Mouse (Mus musculus): ENCODE measurements around the gene Gtsf1.

The Gtsf1 gene

DNA sequence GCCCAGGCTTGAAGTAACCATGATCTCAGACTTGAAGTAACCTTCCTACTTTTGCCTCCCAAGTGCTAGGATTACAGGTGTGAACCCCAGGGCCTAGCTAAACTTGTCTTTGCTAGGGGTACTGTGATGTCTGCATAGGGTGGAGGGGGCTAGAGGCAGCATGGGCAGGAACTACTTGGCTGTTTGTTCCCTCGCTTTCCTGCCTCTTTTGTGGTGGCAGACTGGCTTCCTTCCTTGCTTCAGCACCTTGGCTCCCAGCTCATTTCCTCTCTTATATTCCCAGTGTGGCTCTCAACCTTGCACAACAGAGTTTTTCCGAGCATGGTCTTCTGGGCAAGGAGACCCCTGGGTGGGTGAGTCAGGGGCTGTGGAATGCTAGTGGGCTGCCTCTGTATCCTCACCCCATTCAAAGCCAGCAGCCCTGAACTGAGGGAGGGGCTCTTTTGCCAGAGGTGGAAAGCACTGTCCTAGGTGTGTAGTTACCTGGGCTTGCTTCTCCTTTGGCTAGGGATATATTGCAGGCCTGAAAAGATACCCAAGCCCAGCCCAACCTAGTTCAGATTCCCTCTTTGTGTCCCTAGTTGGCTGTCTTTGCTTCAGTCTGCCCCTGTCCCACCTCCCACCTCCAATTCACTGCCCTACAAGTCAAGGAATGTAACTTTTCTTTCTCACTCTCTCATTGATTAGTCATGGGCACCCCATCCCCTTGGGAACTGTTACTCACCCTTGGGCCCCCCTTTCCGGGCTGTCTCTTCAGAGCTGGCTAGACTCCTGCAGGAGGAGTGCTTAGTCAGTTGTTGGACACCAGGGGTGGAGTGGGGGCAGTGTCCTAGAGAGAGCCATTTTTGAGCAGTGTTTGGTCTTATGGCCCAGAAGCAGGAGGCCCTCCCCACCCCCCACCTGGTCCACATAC lies 52.3 kb downstream of the Gtsf1 start:
- DNase-seq (ENCODE audit: low read depth) = no peak

DNA sequence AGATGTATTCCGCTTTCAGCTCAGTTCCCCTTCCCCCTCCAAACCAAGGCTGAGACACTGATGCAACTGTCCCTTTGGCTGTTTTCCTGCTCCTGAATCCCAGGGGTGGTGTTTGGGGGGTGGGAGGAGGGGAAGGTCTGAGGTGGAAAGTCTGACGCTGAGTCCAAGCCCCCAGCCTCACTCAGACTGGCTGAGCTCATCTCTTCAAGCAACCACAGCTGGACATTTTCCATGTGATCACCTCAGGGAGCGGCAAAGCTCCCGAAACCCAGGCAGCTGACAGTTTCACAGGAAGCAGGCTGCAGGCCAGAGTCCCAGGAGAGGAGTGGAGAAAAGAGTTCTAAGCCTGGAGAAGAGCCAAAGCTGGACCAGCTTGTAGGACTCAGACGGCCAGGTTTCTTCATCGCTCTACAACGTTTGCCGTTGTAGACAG lies 53.4 kb downstream of the Gtsf1 start:
- no peak for DNase-seq (ENCODE audit: low read depth)

DNA sequence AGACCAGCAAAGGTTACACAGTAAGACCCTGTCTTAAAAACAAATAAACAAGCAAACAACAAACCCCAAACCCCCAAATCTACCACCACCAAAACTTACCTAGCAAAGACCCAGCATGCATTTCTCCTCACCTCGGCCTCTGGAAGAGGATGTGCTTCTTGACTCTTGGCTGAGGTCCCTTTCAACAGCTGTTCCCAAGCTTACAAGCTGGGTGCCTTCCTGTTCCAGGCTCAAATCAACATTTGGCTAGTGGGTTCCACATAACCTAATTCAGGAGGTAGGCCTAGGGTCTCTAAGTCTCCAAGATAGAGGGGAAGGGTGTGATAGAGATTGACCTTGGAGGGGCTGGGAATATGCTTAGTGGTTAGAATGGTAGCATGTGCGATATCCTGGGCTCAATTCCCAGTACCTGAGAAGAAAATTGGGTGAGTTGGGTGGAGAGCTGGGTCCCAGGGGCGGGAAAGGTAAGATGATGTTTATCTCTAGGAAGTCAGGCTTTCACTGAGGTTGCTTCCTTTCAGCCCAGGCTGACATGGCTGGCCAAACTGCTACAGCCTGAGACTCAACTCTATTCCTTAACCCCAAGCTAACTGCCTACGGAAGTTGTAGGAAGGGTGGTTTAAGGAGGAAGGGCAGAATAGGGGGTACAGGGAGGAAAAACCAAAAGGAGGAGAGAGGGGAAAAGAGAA lies 55.0 kb downstream of the Gtsf1 start:
- DNase-seq (ENCODE audit: low read depth) = no peak

DNA sequence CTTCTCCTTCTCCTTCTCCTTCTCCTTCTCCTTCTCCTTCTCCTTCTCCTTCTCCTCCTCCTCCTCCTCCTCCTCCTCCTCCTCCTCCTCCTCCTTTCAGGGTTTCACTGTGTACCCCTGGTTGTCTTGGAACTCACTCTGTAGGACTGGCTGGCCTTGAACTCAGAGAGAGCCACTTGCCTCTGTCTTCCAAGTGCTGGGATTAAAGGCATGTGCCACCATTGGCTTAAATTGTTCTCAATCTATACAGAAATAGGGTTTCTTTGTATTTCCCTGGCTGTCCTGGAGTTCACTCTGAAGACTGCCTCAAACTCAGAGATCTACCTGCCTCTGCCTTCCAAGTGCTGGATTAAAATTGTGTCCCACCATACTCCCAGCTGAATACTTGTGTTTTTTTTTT lies 57.8 kb downstream of the Gtsf1 start:
- no peak for DNase-seq (ENCODE audit: low read depth)

DNA sequence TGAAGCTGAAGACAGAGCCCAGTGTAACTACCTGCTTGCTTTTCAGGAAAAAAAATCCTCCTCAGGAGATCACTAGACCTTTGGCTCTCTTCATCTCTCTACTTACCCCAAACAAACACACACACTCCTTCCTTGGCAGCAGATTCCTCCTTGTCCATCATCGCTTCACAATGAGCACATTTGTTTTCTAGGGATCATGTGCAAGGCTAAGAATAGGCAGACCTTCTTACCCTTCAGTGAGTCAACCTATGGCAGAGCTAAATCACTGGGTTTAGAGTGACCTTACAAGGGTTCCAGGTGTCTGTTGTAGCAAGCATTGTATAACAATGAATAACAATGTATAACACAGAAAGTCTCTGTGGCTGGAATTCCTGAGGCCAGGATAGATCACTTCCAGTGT lies 58.5 kb downstream of the Gtsf1 start:
- no peak for DNase-seq (ENCODE audit: low read depth)

DNA sequence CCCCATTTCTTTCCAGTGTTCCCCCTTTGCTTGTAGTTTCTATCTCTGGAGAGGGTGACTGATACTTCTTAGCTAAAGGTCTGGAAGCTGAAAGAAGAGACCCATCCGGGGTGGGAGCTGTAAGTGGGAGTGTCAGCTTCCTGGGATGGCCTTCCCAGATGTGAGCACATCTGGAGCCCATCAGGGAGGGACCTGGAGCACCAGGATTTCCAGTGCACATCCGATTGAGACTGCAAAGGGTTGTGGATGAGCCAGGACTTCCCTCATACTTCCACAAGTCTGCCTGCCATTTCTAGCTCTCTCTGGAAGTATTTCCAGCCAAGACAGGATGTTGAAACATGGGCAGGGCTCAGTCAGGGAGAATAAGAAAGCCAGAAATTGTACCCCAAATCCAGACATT lies 59.1 kb downstream of the Gtsf1 start:
- no peak for DNase-seq (ENCODE audit: low read depth)

DNA sequence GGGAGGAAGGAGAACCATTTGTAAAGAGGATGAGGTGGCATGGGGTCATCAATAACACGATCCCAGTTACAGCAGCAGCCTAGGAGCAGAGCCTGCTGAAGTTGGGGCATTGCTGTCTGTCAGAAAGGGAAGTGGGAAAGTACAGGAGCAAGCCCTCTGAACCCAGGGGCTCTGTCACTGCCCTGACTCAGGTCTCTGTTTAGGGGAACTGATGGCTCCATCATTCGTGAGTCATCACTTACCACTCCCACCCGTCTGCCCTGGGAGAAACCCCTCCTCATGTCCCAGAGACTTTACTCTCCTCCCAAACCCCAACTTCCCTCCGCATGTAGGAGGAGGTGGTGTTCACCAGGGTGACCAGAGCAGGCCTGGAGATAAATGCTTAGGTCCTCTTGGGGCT lies 59.8 kb downstream of the Gtsf1 start:
- DNase-seq (ENCODE audit: low read depth) = no peak

DNA sequence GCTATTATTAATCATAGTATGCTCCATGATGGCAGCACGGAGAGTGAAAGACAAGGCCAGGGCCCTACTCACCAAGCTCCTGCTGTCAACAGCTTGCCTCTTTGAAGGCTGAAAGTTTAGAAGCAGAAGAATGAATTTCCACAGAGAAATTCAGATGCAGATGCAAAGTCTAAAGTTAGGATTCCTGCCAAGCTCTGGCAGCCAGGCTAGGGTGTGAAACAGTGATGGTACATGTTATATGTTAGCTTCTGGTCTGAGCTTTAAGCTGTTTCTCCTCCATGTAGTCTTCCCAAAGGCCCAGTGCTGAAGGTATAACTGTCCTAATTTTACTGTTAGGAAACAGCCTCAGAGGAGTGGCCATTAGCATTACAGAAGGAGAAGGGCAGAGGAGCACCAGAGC lies 61.1 kb downstream of the Gtsf1 start:
- no peak for DNase-seq (ENCODE audit: low read depth)

DNA sequence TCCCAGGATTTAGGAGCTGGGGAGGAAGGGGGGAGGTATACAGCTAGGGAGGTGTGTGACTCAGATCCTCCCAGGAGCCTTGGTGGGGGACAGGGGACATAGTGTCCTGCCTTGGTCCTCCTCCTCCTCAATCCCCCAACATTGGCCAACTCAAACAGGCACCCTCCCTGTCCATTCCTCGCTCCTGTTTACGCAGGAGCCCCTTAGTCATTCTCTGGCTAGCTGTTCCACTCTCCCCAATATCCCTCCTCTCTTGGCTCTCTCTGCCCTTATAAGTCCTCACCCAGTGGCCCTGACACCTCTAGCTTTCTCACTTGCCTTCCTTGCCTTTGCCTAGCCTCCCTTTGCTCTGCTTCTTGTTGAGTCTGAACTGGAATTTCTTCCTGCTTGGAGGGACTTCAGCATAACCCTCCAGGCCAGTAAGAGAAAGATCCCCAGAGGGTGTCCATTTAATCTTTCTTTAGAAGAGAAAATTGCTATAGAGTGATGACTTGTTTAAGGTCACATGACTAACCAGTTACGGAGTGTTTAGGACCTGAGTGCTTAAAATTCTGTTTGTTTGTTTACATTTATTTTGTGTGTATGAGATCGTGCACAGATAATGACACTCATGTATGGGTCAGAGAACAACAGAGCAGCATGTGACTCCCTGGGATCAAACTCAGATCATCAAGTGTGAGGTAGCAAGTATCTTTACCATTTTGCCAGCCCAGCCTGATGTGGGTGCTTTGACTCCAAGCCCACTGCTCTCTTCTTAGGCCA lies 61.9 kb downstream of the Gtsf1 start:
- DNase-seq (ENCODE audit: low read depth) = no peak

DNA sequence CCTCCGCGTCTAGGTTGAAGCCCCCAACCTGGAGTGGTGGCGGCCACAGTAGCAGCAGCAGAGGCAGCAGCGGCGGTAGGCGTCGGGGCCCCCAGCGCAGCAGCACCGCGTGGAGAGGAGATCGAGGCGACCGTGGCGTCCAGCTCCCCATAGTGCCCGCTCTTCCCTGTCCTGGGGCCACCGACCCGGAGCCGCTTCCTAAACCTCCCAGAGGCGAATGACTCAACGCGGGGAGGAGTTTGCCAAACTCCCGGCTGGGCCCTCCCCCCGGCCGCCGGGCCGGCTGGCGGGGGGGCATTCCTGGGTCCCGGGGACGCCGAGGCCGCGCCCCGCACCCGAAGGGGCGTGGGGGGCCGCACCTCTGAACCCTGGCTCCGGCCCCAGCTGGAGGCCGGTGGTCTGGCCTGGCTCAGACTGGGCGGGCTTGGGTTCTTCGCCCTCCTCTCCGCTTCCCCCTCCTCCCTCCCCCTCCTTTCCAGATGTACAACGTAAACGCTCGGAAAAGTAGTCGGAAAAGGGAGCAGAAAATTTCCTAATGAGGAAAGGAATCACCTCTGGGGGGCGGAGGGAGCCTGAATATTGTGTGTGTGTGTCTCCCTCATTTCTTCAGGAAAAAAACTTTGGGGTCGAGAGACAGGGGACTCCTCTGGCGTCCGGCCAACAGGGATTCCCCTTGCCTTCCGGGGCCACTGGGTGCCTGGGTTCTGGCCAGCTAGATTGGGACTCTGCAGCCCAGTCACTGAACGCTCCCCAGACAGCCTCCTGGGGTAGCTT lies 63.7 kb downstream of the Gtsf1 start, which contains the start of gene Itga5:
Gene Itga5 (minus strand): TSS at position 388 of the 774 bp plus-strand sequence.
- DNase-seq (ENCODE audit: low read depth) = no peak

DNA sequence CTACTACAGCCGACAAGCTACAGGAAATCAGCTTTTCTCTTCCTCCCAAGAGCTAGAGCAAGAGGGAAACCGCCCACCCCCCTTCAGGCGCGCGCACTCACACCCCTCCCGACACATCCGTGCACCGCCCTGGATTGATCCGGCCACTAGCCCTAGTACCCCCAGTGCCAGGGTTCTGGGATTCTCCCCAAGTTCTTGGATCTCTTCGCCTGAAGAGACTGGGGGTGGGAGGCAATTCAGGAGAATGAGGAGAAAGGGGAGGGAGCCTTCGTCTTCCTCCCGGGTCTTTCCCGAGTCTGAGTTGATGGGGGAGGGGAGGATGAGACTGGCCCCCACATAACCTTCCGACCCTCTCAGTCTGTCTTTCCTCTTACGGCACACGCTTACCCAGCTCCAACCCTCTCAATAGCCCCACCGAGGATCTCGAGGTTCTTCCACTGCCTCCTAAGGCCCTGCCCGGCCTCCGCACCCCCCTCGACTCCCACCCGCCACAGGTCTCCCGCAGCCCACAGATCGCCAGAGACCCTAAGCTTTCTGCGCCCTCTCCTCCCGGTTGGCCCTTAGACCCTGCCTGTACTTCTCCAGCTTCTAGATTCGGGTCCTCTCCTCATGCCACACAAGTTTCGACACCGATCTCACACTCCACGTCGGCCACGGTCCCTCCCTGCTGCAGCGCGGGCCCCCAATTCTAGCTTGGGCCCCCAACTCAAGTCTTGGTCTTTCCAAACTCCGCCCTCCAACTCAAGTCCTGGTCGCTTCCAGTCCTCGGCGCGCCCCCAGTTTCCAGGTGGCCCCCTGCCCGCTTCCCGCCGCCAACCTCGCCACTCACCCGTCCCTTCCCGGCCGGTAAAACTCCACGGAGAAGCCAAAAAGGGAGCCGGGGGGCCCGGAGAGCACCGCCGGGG lies 64.5 kb downstream of the Gtsf1 start:
- DNase-seq (ENCODE audit: low read depth) = no peak

DNA sequence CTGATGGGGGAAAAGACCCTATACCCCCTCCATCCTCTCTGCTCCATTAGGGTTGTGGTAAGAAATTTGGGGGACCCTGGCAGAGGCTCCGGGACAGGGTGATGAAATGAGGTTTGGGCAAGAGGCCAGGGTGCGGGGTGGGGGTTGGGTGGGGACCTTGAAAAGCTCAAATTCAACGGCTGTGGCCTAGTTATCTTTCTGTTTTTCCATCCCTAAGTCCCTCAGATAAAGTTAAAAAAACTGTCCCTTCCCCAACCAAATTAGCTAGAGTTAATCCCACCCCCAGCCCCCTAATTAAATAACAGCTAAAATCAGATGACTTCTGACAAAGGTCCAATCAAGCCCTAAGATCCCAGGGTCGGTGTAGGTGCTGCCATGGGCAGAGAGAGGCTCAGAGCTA lies 65.5 kb downstream of the Gtsf1 start:
- no peak for DNase-seq (ENCODE audit: low read depth)

DNA sequence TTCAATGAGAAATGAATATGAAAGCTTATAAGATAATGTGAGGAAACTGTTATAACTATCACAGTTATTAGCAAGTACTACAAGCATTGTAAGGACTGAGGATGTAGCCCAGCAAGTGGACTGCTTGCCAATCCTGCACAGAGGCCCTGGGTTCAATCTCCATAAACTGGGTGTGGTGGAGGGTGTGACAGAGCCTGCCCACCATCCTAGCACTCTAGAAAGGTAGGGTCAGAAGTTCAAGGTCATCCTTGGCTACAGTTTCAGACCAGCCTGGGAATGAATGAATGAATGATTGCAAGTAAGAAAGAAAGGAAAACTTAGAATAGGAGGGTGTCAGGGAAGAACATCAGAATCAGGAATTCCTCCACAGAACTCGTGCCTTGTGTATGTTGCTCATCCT lies 66.5 kb downstream of the Gtsf1 start:
- no peak for DNase-seq (ENCODE audit: low read depth)

DNA sequence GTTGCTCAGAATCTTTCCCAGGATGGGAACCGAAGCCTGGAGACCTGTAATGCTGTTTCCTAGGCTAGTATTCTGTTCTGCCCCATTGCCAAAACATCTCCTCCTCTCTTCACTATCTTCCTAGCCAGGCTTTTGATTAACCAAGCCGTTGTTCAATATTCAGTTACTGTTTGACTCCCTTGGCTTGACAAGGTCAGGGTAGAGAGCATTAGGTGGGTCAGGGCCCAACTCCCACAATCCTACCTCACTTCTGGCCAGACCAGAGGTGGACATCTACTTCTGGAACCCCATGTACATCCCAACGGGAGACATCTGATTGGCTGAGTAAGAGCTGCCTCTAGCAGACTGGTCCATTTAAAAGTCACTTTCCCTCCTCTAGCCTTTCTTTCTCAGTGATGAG lies 67.3 kb downstream of the Gtsf1 start:
- DNase-seq (ENCODE audit: low read depth) = no peak

DNA sequence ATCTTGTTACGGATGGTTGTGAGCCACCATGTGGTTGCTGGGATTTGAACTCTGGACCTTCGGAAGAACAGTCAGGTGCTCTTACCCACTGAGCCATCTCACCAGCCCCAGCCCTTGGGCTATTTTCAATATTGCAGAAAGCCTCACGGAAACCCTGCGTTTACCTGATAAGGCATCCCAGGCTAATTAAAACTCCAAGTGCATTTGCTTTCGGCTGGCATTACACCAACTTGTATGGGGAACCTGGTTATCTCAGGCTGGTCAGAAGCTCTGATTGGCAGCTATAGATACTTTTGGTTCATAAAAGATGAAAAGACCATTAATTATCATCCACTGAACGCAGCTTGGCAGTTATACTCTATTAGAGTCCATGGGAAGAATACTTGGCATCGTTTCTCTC lies 67.9 kb downstream of the Gtsf1 start:
- no peak for DNase-seq (ENCODE audit: low read depth)

DNA sequence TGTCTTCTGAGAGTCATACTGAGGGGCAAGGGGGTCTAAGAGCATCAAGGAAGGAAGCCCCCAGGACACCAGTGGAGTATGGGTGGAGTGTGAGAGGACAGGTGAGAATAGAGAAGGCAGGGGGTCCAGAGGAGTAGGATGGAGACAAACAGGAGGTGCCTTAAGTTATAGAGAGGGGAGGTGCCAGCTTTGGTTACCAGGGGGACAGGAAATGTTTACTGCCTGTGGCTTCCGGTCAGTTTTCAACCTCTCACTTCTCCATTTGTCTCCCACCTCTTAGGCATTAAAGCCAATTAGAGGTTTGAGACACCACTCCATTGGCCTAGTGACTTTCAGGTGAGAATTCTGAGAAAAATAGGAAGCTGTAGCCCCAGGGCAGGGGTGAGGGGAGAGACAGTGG lies 69.0 kb downstream of the Gtsf1 start:
- no peak for DNase-seq (ENCODE audit: low read depth)

DNA sequence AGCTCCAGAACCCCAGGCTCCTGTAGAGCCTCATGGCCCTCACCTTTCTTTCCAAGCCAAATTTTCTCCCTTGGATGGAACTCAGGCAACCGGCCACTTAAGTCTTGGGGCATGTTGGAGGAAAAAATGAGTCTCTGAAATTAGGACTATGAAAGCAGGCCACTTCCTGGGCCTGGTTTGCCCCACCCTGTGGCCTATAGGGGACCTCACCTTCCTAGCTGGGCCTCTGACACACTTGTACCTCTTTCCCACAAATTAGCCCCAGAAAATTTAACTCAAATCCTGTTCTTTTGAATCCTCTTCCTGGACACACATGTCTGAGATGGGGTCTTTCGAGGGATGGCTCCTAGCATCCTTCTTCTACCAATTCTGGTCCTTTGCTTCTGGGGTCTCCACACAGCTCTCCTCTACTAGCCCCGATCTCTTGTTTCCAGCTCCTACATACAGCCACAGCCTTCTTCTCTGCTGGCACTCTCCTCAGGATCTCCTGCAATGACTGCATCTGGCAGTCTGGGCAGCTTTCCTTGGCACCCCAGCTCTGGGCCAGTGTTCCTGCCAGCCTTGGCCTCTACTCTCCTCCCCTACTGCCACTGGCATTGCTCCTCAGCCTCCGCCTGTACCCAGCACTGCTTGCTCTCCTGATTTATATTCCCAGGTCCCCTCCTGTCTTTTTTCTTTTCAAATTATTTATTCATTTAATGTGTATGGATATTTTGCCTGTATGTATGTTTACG lies 70.2 kb downstream of the Gtsf1 start:
- no peak for DNase-seq (ENCODE audit: low read depth)

DNA sequence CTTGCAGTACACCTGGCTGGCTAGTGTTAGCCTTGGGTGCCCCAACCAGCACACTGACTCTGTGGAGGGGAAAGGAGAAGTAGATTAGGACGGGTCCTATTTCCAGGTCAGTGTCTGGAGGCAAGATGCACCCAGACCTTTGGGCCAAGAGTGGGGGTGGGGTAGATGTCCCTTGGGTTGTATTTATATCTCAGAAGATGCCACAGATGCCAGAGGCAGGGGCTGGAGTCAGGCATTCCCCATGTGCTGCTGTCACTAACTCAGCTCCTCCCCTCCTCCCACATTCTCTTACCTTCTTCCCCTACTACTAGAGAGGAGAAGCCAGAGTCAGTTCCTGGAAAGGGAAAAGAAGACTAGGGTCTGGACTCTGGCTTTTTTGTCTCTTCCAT lies 71.2 kb downstream of the Gtsf1 start:
- no peak for DNase-seq (ENCODE audit: low read depth)

DNA sequence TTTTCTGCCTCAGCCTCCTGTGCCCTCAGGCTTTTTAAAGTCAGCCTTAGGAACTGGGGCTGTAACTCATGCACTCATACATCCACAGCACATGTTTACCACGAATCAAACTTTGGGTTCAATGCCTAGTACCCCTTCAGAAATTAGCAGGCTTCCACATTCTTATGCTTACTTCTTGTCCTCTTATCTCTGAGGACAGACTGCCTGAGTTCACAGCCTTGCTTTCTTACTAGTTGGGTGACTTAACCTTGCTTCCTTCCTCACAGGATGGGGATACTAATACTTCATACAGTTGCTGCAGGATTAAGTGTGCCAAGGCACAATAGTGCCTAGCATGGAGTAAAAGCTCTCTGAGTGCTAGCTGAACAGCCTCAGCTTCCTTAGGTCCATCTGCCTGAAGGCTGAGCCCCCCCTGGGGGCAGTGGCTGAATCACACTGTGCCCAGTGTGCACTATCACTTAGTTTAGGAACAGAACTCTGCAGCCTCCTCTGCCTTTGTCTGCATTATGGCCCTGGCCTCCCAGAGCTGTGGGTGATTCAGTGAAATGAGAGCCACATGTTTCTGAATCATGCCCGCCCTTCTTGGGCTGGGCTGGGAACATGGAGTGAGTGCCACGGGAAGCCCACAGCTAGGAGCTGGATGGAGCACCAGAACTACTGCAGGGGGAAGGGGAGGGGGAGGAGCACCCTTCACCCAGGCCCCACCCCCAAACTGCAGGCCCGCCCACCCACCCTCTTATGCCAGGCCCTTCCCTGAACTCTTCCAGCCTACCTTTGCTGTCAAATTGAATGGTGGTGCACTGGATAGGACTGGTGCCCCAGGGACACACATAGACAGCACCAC lies 71.8 kb downstream of the Gtsf1 start:
- DNase-seq (ENCODE audit: low read depth) = peak; percentile 93
